Mouse (Mus musculus): ENCODE measurements at regions not wholly inside any gene's neighbourhood (a gene's known extent, or its start where the extent isn't known, plus 50 kb on each side); places are given as distances from the start of the nearest gene placed in this dataset.

DNA sequence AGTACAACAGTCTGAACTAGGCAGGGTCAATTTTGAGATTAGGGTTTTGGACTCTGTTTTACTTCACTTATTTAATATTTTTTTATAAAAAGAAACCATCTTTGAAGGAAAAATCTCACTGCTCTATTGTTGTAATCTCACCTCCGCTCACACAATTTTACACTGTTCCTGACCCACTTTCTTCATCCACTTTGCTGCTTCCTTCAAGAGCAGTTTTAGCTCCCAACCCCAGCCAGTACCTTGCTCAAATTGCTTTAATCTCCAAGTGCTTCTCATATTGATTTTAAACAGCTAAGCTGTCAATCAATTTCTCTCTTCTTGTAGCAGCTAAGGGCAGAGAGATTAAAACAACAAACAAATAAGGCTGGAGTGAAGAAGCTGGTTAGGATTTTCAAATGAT lies 194.3 kb upstream of the Astn2 start:
- Histone ChIP-seq H3K27me3 (ENCODE audit: control insufficient read depth, insufficient read depth, low read length) (no peaks in the 10 kb centered on the region), H3K36me3 (ENCODE audit: control insufficient read depth, insufficient read depth, low read length) (no peaks in the 10 kb centered on the region), H3K4me2 (replicated peaks; ENCODE audit: low read depth) (no peak overlapping the region), H3K4me1 (replicated peaks; ENCODE audit: control insufficient read depth, insufficient read depth) (no peaks in the 10 kb centered on the region), H3K4me3 (ENCODE audit: low read depth, low read length) (no peak overlapping the region), H3K27ac (replicated peaks) (no peak overlapping the region), H3K9me3 (ENCODE audit: control insufficient read depth, low read length) (no peaks in the 10 kb centered on the region), H3K9ac (ENCODE audit: low read length) (no peak overlapping the region)
- TF ChIP-seq CTCF (IDR thresholded peaks at IDR 0.05; ENCODE audit: low read depth) (no peak), EP300 (optimal IDR thresholded peaks at IDR 0.05) (no peak)
- WGBS, result 86% methylated on average over 1 of the region's 1 CpGs
- ATAC-seq (ENCODE audit: low FRiP score, low TSS enrichment) (no peak), DNase-seq (ENCODE audit: low spot score) (no peak)

- no peak for TF ChIP-seq EP300 (optimal IDR thresholded peaks at IDR 0.05)
- no peak for TF ChIP-seq CTCF (IDR thresholded peaks at IDR 0.05; ENCODE audit: low read depth)
- DNase-seq (ENCODE audit: low spot score) (no peak), ATAC-seq (ENCODE audit: low FRiP score, low TSS enrichment) (no peak)
- no peaks in the 10 kb centered on the region for H3K27me3 ChIP-seq (ENCODE audit: control insufficient read depth, insufficient read depth, low read length)
- no peaks in the 10 kb centered on the region for H3K36me3 ChIP-seq (ENCODE audit: control insufficient read depth, insufficient read depth, low read length)
- no peaks in the 10 kb centered on the region for H3K4me1 ChIP-seq (replicated peaks; ENCODE audit: control insufficient read depth, insufficient read depth)
- no peaks in the 10 kb centered on the region for H3K9me3 ChIP-seq (ENCODE audit: control insufficient read depth, low read length)
- H3K4me2 ChIP-seq (replicated peaks; ENCODE audit: low read depth), result no peak overlapping the region
- no peak overlapping the region for H3K27ac ChIP-seq (replicated peaks)
- H3K9ac ChIP-seq (ENCODE audit: low read length), result no peak overlapping the region
- WGBS, result 59% methylated on average over 5 of the region's 5 CpGs
- H3K4me3 ChIP-seq (ENCODE audit: low read depth, low read length), result no peak overlapping the region
Measured at GRCm38 (mm10) chr4:66586647-66587046, 182.2 kb upstream of the Astn2 start.

DNA sequence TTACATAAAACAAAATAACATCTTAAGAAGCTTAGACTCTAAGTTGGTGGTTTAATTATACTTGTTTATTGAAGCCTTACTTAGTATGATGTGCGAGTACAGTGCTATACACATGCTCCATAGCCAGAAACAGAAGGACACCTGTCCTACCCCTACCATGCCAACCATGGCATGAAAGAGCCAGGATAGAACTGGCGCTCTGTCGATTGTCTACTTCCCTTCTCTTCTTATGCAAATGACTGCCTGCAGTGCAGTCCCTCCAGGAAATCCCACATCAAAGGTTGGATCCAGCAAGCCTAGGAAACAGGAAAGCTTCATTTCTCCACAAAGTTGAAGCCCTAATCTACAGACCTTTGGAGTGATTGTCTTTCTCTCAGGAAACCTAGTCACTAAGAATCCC lies 181.8 kb upstream of the Astn2 start:
- DNase-seq (ENCODE audit: low spot score), result no peak
- Histone ChIP-seq H3K4me1 (replicated peaks; ENCODE audit: control insufficient read depth, insufficient read depth) (no peaks in the 10 kb centered on the region), H3K9me3 (ENCODE audit: control insufficient read depth, low read length) (no peaks in the 10 kb centered on the region), H3K9ac (ENCODE audit: low read length) (no peak overlapping the region), H3K4me2 (replicated peaks; ENCODE audit: low read depth) (no peak overlapping the region), H3K36me3 (ENCODE audit: control insufficient read depth, insufficient read depth, low read length) (no peaks in the 10 kb centered on the region), H3K4me3 (ENCODE audit: low read depth, low read length) (no peak overlapping the region), H3K27me3 (ENCODE audit: control insufficient read depth, insufficient read depth, low read length) (no peaks in the 10 kb centered on the region), H3K27ac (replicated peaks) (no peak overlapping the region)
- 40% methylated on average over 3 of the region's 3 CpGs for WGBS
- no peak for ATAC-seq (ENCODE audit: low FRiP score, low TSS enrichment)
- no peak for TF ChIP-seq CTCF (IDR thresholded peaks at IDR 0.05; ENCODE audit: low read depth)
- no peak for TF ChIP-seq EP300 (optimal IDR thresholded peaks at IDR 0.05)

- Histone ChIP-seq H3K27ac (replicated peaks) (no peak overlapping the region), H3K4me3 (ENCODE audit: low read depth, low read length) (no peak overlapping the region), H3K36me3 (ENCODE audit: control insufficient read depth, insufficient read depth, low read length) (no peaks in the 10 kb centered on the region), H3K27me3 (ENCODE audit: control insufficient read depth, insufficient read depth, low read length) (no peaks in the 10 kb centered on the region), H3K4me1 (replicated peaks; ENCODE audit: control insufficient read depth, insufficient read depth) (no peaks in the 10 kb centered on the region), H3K4me2 (replicated peaks; ENCODE audit: low read depth) (no peak overlapping the region), H3K9ac (ENCODE audit: low read length) (no peak overlapping the region), H3K9me3 (ENCODE audit: control insufficient read depth, low read length) (no peaks in the 10 kb centered on the region)
- DNase-seq (ENCODE audit: low spot score), result no peak
- ATAC-seq (ENCODE audit: low FRiP score, low TSS enrichment), result no peak
- TF ChIP-seq CTCF (IDR thresholded peaks at IDR 0.05; ENCODE audit: low read depth) (no peak), EP300 (optimal IDR thresholded peaks at IDR 0.05) (no peak)
Measured at GRCm38 (mm10) chr4:66556936-66557335, 152.5 kb upstream of the Astn2 start.

- H3K36me3 ChIP-seq (ENCODE audit: control insufficient read depth, insufficient read depth, low read length), result no peaks in the 10 kb centered on the region
- H3K4me2 ChIP-seq (replicated peaks; ENCODE audit: low read depth), result no peak overlapping the region
- H3K9me3 ChIP-seq (ENCODE audit: control insufficient read depth, low read length), result no peaks in the 10 kb centered on the region
- no peaks in the 10 kb centered on the region for H3K4me1 ChIP-seq (replicated peaks; ENCODE audit: control insufficient read depth, insufficient read depth)
- no peak overlapping the region for H3K9ac ChIP-seq (ENCODE audit: low read length)
- H3K27ac ChIP-seq (replicated peaks), result no peak overlapping the region
- ATAC-seq (ENCODE audit: low FRiP score, low TSS enrichment) (no peak), DNase-seq (ENCODE audit: low spot score) (no peak)
- no peak overlapping the region for H3K4me3 ChIP-seq (ENCODE audit: low read depth, low read length)
- 61% methylated on average over 3 of the region's 3 CpGs for WGBS
- no peak for TF ChIP-seq CTCF (IDR thresholded peaks at IDR 0.05; ENCODE audit: low read depth)
- TF ChIP-seq EP300 (optimal IDR thresholded peaks at IDR 0.05), result no peak
- no peaks in the 10 kb centered on the region for H3K27me3 ChIP-seq (ENCODE audit: control insufficient read depth, insufficient read depth, low read length)
Measured at GRCm38 (mm10) chr4:66550306-66551104, 146.1 kb upstream of the Astn2 start.

DNA sequence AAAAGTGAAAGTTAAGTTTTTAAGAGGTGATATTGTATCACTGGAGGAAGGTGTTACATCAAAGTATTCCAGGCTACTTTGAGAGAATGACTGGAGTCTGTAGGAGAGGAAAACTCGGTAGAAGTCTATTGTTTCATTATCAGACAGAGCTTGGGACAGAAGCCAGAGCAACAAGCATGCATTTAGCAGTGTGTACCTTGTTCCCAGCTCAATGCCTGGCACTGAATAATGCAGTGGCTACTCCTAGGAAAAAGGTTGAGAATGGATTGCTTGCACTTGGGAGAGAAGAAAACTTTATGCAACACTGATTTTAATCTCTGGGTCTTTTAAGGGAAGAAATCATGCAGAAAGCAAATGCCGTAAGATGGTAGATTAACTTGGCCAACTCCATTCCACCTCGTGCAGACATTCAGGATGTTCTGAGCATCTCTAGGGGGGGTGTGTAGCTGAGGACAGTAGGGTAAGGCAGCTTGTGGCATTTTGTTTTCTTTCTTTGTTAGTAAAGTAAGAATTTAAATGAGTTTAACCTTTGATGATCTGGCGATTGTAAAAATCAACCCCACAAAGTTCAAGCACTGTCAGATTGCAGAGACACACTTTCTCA lies 138.5 kb upstream of the Astn2 start:
- Histone ChIP-seq H3K9me3 (ENCODE audit: control insufficient read depth, low read length) (no peaks in the 10 kb centered on the region), H3K27me3 (ENCODE audit: control insufficient read depth, insufficient read depth, low read length) (no peaks in the 10 kb centered on the region), H3K9ac (ENCODE audit: low read length) (no peak overlapping the region), H3K4me1 (replicated peaks; ENCODE audit: control insufficient read depth, insufficient read depth) (no peaks in the 10 kb centered on the region), H3K4me2 (replicated peaks; ENCODE audit: low read depth) (no peak overlapping the region), H3K4me3 (ENCODE audit: low read depth, low read length) (no peak overlapping the region), H3K36me3 (ENCODE audit: control insufficient read depth, insufficient read depth, low read length) (no peaks in the 10 kb centered on the region), H3K27ac (replicated peaks) (no peak overlapping the region)
- WGBS, result 66% methylated on average over 4 of the region's 4 CpGs
- TF ChIP-seq CTCF (IDR thresholded peaks at IDR 0.05; ENCODE audit: low read depth) (no peak), EP300 (optimal IDR thresholded peaks at IDR 0.05) (no peak)
- no peak for DNase-seq (ENCODE audit: low spot score)
- ATAC-seq (ENCODE audit: low FRiP score, low TSS enrichment), result no peak
